In the genomic region with DNA sequence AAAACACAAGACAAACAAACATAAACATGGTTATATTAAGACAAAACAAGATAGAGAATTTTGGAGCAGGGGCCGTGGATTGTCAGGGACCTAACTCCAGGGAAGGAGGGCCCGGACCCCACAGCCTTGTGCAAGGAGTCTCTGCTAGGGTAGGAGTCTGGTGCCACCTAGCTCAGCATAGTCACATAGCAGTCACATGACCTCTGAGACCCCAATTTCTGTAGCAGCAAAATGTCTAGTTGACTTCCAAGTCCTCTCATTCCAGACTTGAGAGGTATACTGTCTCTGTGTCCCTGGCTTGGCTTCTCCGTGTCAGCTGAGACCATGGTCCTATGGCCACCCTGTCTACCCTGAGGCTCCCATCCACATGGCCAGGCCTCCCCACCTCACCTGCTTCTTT, we compare ENCODE assay signal across 15 mouse cellular contexts.
DNase-seq lines count a peak whose midpoint lies in the region; ATAC-seq and TF ChIP-seq lines count a peak whose summit lies in the region.
"Had no signal": no experiment of that assay in that cellular context is flagged by ENCODE, and none has a peak within 500 bp of the region (broad histone marks: within the 10 kb centered on the region; RNA-seq: fewer than 3 reads in every experiment).

No protein-coding gene starts in this region.

- ATAC-seq in heart, embryonic 15.5 days (replicated peaks; ENCODE audit: insufficient number of reproducible peaks, insufficient read depth, low FRiP score, low read depth) = no peak
- ATAC-seq: midbrain, embryonic 15.5 days had no signal

- peak overlapping the region; percentile 91 for H3K27ac ChIP-seq in heart, embryonic 15.5 days
- no peak overlapping the region for H3K27ac ChIP-seq in CH12.LX (ENCODE audit: insufficient read depth, low read depth)
- H3K27ac ChIP-seq in macrophage = peak overlapping the region; percentile 89
- H3K27ac ChIP-seq: midbrain, embryonic 15.5 days had no signal

- H3K79me2 ChIP-seq in CH12.LX (replicated peaks; ENCODE audit: control insufficient read depth, extremely low read depth, insufficient read depth, poor library complexity, severe bottlenecking) (no peaks in the 10 kb centered on the region), macrophage (ENCODE audit: inconsistent target) (no peaks in the 10 kb centered on the region)

- TF ChIP-seq CTCF in CH12.LX (conservative IDR thresholded peaks at IDR 0.05 in 1 of 2, IDR thresholded peaks at IDR 0.05 in 1 of 2; ENCODE audit: low read depth in 2 of 2, low read length in 2 of 2) = peak in 1 of 2 experiments; percentile 56; a peak in 2 of 4 replicates

- peaks cover 28% of the 10 kb centered on the region for H3K4me1 ChIP-seq in heart, embryonic 15.5 days (replicated peaks)
- H3K4me1 ChIP-seq in CH12.LX (ENCODE audit: control insufficient read depth in 1 of 2, insufficient read depth in 2 of 2) = peaks cover 11 to 37% of the 10 kb centered on the region in 2 experiments

- no peaks in the 10 kb centered on the region for H3K36me3 ChIP-seq in heart, embryonic 15.5 days
- H3K36me3 ChIP-seq in CH12.LX (replicated peaks in 1 of 2; ENCODE audit: control insufficient read depth in 1 of 2, insufficient read depth in 1 of 2, low read length in 1 of 2) (no peaks in the 10 kb centered on the region), macrophage (ENCODE audit: inconsistent target) (no peaks in the 10 kb centered on the region)
- H3K36me3 ChIP-seq: hindbrain, embryonic 10.5 days; midbrain, embryonic 15.5 days; neural tube, embryonic 13.5 days had no signal

- TF ChIP-seq EP300 in CH12.LX (IDR thresholded peaks at IDR 0.05; ENCODE audit: low read length) = no peak

- no peak overlapping the region for H3K9ac ChIP-seq in heart, embryonic 15.5 days
- no peak overlapping the region for H3K9ac ChIP-seq in CH12.LX (ENCODE audit: insufficient read depth, low read depth)
- H3K9ac ChIP-seq: midbrain, embryonic 15.5 days had no signal

- TF ChIP-seq POLR2A in CH12.LX (IDR thresholded peaks at IDR 0.05; ENCODE audit: low read depth, low read length) = no peak

- H3K4me3 ChIP-seq in heart, embryonic 15.5 days = no peak overlapping the region
- H3K4me3 ChIP-seq in CH12.LX (replicated peaks in 1 of 3; ENCODE audit: low read depth in 2 of 3, low read length in 2 of 3, poor library complexity in 1 of 3) = peak overlapping the region in 1 of 3 experiments; percentile 56
- H3K4me3 ChIP-seq in macrophage (ENCODE audit: inconsistent target) = no peak overlapping the region
- H3K4me3 ChIP-seq: hindbrain, embryonic 10.5 days; midbrain, embryonic 15.5 days; neural tube, embryonic 13.5 days had no signal

- no peak for DNase-seq in heart, adult 8-10 months (ENCODE audit: low spot score)
- DNase-seq in A20 (ENCODE audit: low read depth, low spot score) = peak; percentile 69
- peak; percentile 21 for DNase-seq in CH12.LX (ENCODE audit: extremely low read depth)
- no peak for DNase-seq in lung, postnatal 4 days
- DNase-seq in spleen, postnatal 4 days (ENCODE audit: low spot score in 2 of 2) = no peak
- DNase-seq: adrenal gland, adult 8-10 months; cerebellum, postnatal 25 days; gastrocnemius, postnatal 36 days; lung, adult 18-20 months; lung, postnatal 36 days had no signal

- WGBS in heart, embryonic 15.5 days = 95% methylated on average over 3 of the region's 3 CpGs
- 100% methylated on average over 3 of the region's 3 CpGs for WGBS in macrophage (ENCODE audit: missing documents)

- in situ Hi-C loops in CH12.LX (cut with MboI; ENCODE audit: low pct_ligation_motif_present, low pct_unique_long_range_greater_than_20kb, low sequenced_read_pairs) = loop anchor here (10.0 to 25.0 kb wide), 2 partner anchors 99 to 378 kb away; partner anchors contain the start of gene Nos3

- no peak overlapping the region for H3K4me2 ChIP-seq in heart, embryonic 15.5 days
- H3K4me2 ChIP-seq in CH12.LX (ENCODE audit: insufficient read depth, low read depth, poor library complexity, severe bottlenecking) = peak overlapping the region; percentile 44; the same call in 1 of the 2 replicates

- TF ChIP-seq RAD21 in CH12.LX (IDR thresholded peaks at IDR 0.05; ENCODE audit: low read depth, low read length) = peak; percentile 43

- H3K27me3 ChIP-seq in heart, embryonic 15.5 days = no peaks in the 10 kb centered on the region
- no peaks in the 10 kb centered on the region for H3K27me3 ChIP-seq in CH12.LX (replicated peaks)
- H3K27me3 ChIP-seq: midbrain, embryonic 15.5 days; neural tube, embryonic 13.5 days had no signal

- no peaks in the 10 kb centered on the region for H3K9me3 ChIP-seq in heart, embryonic 15.5 days (replicated peaks)
- no peaks in the 10 kb centered on the region for H3K9me3 ChIP-seq in CH12.LX (replicated peaks; ENCODE audit: low read length)
- H3K9me3 ChIP-seq: hindbrain, embryonic 10.5 days; midbrain, embryonic 15.5 days; neural tube, embryonic 13.5 days had no signal

- dilution Hi-C loops in CH12.LX (cut with MboI; ENCODE audit: extremely low pct_ligation_motif_present, extremely low pct_unique_long_range_greater_than_20kb, low sequenced_read_pairs) = no loop called here

TF ChIP-seq in CH12.LX, 34 proteins besides CTCF, POLR2A, EP300 and RAD21:
- TF ChIP-seq MAX (IDR thresholded peaks at IDR 0.05; ENCODE audit: low read length) (0 out of 2 replicates have a peak, but pooled peaks have one; percentile 30), USF2 (conservative IDR thresholded peaks at IDR 0.05; ENCODE audit: low read depth, low read length) (peak; percentile 63), JUND (conservative IDR thresholded peaks at IDR 0.05; ENCODE audit: low read depth, low read length) (no peak), KAT2A (IDR thresholded peaks at IDR 0.05; ENCODE audit: insufficient replicate concordance, low read length) (no peak), USF1 (IDR thresholded peaks at IDR 0.05; ENCODE audit: low read depth, low read length) (peak; percentile 77), MEF2A (IDR thresholded peaks at IDR 0.05; ENCODE audit: borderline replicate concordance, low read depth, low read length) (no peak), BHLHE40 (IDR thresholded peaks at IDR 0.05; ENCODE audit: low read depth, low read length) (peak; percentile 51)

Comparison
In these comparisons a context has a peak if more than half of its experiments do, and no peak if none do; other contexts are left out.
1. DNase-seq: peak in A20 (single experiment) and CH12.LX (single experiment); none in heart, adult 8-10 months (single experiment), lung, postnatal 4 days (0 of 2) and spleen, postnatal 4 days (0 of 2).